Mouse (Mus musculus): ENCODE measurements around the gene Zfp36l1. TPM values are rescaled to one million over a fixed set of nuclear protein-coding genes. Genes with fewer than 3 reads are reported as not detected.

Zfp36l1 gene
- polyA plus RNA-seq (2017; shearing (Covaris generic)) = 167 TPM

GRCm38 (mm10) chr12:80112852-80113551 lies at the start of gene Zfp36l1:
Zfp36l1 (minus strand) TSS chr12:80113013.

Other genes starting within 250 kb of the Zfp36l1 start
- gene Actn1, start 147.4 kb upstream of the Zfp36l1 start, polyA plus RNA-seq (2017; shearing (Covaris generic)) = 45.9 TPM